Mouse (Mus musculus) erythroblast, embryonic 14.5 days (primary cell): Measurements from ENCODE around the gene Cth.

ENCODE experiments used
- GATA1 ChIP-seq: IDR thresholded peaks from 2 replicates; pipeline ENCODE4 v1.6.1; 2012; ENCODE audit warnings: low read length, inconsistent platforms, mixed read lengths
- TAL1 ChIP-seq: IDR thresholded peaks from 3 replicates; pipeline ENCODE4 v1.6.1; 2012; ENCODE audit warnings: low read length, inconsistent platforms, mixed read lengths

DNA sequence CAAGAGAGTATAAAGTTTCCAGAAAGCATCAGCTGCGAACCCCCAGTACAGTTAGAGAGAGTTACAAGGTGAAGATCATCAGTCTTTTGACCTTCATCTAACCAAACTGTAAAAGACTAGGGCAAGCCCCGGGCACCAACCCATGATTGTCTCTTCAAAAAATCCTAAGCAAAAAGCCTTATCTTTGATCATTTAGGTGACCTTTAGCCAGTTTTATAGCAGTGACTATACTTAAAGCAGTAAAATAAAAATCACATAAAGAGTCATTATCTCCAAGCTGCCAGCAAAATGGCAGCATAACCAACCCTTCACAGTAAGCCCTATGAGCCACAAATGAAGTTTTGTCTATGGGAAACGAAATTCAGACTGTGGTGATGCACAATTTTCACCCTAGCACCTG, 14.6 kb downstream of the Cth start:
- TF ChIP-seq TAL1 (no peak), GATA1 (no peak)
